In the genomic region with DNA sequence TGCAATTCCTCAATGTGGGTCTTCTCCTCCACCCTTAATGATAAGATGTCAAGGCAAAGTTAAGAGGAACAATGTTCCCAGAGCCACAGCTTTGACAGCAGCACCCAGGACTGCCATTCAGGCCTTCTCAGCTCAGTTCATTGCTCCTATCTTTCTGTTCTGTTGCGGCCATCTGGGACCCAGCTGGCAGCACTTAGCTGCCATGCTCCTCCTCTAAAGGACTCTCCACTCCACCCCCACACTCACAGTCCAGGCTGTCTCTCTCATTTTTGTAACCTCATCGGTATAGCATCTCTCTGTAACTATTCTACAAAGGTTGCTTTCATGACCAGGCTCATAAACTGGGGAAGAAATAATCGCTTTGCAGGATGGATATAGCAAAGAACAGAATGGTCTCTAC, we compare ENCODE assay signal across 11 mouse cellular contexts.
DNase-seq lines count a peak whose midpoint lies in the region.
"Had no signal": no experiment of that assay in that cellular context is flagged by ENCODE, and none has a peak within 500 bp of the region (broad histone marks: within the 10 kb centered on the region; RNA-seq: fewer than 3 reads in every experiment).

No protein-coding gene starts in this region.

- peak; percentile 5 for DNase-seq in embryo, embryonic 11 days
- DNase-seq in embryo, embryonic 9.5 days (ENCODE audit: extremely low spot score) = no peak
- peak; percentile 28 to 62 for DNase-seq in layer of hippocampus, adult 18-20 months (ENCODE audit: low spot score in 2 of 2)
- no peak for DNase-seq in layer of hippocampus, postnatal 25 days (ENCODE audit: extremely low spot score in 1 of 2, low spot score in 1 of 2)
- DNase-seq in cerebellum, adult 9-10 months = peak; percentile 5
- peak; percentile 15 to 32 for DNase-seq in layer of hippocampus, adult 8-10 months (ENCODE audit: low spot score in 2 of 2)
- no peak for DNase-seq in urinary bladder, postnatal 14 days (ENCODE audit: low spot score)
- DNase-seq in spleen, postnatal 4 days (ENCODE audit: low spot score in 2 of 2) = no peak
- DNase-seq: B cell, adult 2 months; kidney, adult 9 months; spleen, adult 18-20 months had no signal

Comparison
In these comparisons a context has a peak if more than half of its experiments do, and no peak if none do; other contexts are left out.
1. DNase-seq: peak in embryo, embryonic 11 days (single experiment), layer of hippocampus, adult 18-20 months (2 of 2), cerebellum, adult 9-10 months (single experiment) and layer of hippocampus, adult 8-10 months (2 of 2); none in embryo, embryonic 9.5 days (single experiment), layer of hippocampus, postnatal 25 days (0 of 2), urinary bladder, postnatal 14 days (single experiment) and spleen, postnatal 4 days (0 of 2).